Mouse (Mus musculus) cerebellum, adult 11 months (tissue): ENCODE measurements around the gene Mat1a.

Experiments used
- DNase-seq: peaks from one replicate; pipeline ENCODE4 v3.0.0; 2022

The Mat1a gene

DNA sequence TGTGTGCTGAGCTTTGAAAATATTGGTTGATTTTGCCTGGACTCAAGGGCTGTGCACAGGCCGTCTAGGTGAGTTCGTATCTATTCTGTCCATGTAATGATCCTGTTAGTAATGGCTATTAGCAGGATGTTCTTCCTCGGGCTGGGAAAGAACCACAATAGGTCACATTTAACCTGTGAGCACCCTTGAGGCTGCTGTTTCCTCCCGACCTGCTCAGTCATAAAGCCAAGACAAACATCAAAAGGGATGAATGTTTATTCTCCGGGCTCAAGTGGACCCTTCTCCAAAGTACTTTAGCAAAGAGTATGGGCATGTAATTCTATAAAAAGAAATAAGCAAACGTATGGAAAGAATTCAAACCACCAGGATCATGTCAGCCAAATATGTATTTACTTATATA, 41.2 kb downstream of the Mat1a start:
- no peak for DNase-seq

DNA sequence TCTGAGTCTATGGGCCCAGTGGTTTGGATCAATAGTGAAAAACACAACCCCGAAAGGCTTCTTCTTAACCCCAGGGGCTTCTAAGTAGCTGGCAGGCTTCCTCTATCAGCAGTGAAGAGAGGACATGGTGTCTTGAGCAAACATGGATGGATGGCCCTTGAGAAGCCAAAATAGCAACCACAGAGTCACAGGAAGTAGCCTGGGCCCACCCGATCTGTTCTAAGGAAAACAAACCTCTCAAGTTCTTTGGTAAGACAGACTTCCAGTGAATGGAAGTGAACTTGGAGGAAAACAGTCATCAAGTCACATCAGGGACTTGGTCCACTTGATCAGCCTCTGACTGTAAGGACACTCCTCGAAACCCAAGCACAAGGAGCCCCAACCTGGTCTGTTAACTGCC, 42.1 kb downstream of the Mat1a start:
- no peak for DNase-seq

DNA sequence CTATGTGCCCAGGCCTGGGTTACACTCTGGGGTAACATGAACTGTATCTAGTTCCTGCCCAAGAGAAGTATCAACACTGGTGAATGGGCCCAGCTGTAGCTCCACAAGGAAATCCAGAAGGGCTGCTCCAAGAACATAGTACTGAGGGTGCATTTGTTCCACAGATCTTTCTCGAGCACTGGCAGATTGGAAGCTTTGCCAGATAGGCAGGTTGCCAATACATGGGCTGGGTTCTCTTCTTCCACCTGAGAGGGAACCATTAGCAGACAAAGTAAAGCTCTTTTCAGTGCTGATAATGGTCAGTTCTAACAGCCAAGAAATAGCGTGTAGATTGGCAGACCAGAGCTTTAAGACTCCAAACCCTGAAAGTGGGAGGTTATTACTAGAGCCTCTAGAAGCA, 42.5 kb downstream of the Mat1a start:
- DNase-seq = no peak

DNA sequence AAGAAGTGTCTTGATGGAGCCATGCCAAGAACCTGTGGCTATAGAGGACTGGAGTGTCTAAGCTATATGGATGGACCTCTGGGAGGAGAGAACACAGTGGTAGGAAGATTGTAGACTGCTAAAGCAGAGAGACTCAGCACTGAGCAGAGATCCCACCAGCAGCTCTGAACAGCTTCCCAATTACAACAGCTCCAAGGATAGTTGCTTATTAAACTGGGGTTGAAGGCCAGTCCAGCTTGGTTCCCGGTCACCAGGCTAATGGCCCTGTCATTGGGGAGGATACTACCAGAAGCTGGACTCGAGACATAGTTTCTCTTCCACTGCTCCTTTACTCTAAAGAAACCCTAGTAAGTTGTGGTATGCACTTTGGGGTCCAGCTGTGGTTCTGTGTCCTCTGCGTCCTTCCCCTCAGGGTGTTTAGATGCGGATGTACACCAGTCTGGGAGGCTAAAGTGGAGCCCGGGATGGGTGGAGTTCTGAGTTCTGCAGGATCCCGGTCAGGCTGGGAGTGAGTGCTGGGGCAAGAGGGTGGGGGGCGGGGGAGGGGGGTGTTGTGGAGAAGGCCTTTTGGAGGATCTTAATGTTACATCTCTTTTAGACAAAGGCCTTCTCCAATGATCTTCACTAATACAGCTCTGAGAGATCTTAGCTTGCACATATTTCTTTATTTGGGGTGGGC, 46.5 kb downstream of the Mat1a start, which contains the start of gene Mbl1:
TSS of gene Mbl1 (plus strand) at position 239 of the 679 bp plus-strand sequence.
- DNase-seq = no peak

DNA sequence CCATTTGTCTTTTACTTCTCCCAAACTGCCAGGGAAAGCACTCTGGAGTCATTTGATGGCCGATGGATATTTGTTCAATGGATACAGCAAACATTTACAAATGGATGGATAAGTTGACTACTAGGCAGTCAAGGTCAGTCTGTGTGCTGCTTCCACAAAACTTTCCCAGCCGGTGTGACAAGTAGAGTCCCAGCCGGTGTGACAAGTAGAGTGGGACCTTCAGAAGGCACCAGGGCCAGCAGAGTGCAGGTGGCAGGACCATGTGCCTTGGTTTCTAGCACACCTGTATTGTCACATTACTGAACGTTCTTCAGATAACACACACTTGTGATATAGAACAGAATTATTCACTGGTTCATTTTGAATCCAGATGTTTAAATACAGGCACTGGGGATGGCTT, 55.2 kb downstream of the Mat1a start:
- no peak for DNase-seq

DNA sequence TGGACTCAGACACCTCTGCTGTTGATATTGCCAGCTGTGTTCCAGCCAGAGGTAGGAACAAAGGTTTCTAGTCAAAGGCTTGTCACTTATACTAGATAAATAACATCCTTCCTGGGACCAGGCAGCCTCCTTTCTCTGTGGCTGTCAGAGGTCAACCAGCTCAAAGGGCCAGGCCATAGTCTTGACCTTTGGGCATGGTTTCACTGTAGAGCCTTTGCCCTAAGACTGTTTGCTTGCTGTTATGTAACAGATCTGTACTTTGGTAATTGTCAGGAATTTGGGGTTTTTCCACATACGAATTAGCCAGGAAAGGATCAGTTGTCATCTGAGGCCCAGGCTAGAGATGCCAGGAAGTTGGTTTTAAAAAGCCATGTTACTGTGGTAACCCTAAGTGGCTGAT, 55.9 kb downstream of the Mat1a start:
- no peak for DNase-seq

DNA sequence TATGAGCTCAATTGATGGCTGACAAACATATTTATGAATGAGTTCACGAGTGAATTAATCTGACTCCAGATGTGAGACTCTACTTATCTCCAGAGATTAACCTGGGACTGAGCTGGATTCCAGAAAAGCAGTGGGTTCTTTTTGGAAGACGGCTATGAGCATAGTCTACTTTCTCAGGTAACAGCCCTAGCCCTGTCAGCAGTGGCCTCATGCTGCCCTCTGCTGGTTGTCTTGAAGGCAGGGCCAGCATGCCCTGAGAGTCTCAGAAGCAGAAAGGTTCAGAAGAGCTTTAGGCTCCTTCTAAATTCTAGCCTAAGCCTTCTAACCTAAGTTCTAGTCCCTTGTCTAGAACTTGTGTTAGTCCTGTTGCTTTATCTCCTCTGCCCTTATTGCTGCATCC, 57.8 kb downstream of the Mat1a start:
- DNase-seq = no peak

DNA sequence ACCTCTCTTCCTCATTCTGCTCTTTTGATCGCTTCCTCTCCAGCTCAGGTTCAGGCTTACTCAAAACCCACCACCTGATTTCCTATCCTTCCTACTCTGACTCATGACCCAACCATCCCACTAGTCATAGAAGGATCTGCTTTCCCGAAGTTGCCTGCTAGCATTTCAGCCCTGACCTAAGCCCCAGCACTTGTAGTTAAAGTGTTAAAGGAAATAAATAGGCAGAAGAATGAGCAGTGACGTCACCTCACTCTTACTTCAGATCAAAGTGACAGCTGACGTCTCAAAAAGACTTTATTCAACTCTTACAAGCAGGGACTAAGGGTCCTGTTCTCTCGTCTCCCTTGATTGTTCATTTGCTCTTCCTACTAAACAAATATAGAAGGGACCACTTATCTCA, 62.4 kb downstream of the Mat1a start:
- DNase-seq = no peak

DNA sequence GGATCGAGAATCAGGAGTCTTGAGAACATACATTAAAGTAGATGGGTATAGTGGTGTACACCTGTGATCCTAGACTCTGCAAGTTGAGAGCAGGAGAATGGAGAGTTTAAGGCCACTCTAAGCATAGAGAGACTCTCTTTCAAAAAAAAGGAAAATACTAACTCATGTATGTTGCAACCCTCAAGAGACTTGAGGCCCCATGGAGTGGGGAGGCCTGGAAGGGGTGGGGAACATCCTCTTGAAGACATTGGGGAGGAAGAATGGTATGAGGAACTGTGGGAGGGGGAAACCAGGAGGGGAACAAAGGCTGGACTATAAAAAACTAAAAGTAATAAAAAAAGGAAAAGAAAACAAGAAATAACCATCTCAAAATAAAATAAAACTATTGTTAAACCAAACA, 63.7 kb downstream of the Mat1a start:
- DNase-seq = no peak

DNA sequence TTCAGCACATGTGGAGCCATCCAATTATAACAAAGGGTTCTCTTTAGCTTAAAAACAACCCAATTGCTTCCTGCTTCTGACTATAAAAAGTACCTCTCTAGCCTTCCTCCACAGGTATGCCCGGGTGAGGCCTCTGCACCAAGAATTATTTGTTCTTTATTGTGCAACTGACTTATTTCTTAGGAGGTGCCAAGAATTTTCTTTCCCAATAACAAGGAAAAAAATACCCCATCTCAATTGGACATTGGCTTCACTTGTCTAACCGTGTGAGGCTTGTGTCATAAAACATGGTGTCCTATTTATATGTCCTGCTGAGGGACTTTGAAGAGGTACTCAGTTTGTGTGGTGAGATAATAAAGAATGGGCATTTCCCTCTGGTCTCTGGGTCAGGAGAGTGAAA, 65.7 kb downstream of the Mat1a start:
- no peak for DNase-seq
